ENCODE assay signal across 8 mouse cellular contexts in the genomic region with DNA sequence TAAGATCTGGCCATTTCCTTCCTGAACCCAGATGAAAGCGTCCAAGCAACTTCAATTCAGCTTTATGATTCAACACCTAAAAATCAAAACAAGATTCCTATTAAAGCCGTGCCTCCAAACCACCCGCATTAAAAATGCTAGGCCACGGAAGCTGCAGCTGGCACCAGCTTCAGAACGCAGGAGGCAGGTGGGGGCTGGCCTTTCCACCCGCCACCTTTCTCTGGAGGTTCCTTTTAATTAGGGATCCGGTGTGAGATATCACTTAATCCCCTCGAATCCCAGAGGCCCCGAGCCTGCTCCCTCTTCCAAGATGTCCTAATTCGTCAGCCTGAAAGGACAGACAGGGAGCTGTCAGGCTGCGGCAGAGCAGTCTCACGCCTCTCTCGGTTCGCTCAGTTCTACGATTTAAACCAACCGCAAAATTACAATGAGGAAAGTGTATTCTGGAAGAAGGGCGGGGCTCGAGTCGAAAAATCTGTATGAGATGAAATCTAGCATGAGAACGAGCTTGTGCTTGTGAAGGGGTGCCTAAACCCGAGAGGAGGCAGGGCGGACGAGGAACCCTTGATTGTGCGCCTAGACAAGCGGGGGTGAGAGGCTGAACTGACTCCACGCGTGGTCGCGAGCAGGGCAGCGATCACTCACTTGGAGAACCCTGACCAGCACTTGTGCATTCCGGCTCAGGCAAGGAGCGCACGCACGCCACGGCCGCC. TPM values are rescaled to one million over a fixed set of nuclear protein-coding genes. Genes with fewer than 3 reads are reported as not detected.
A peak's percentile ranks its signal among the peaks of the same experiment; 100 is the strongest.
DNase-seq lines count a peak whose midpoint lies in the region; ATAC-seq and TF ChIP-seq lines count a peak whose summit lies in the region.

No protein-coding gene starts in this region.

- H3K27ac ChIP-seq in liver, adult 2 months (replicated peaks; ENCODE audit: insufficient read depth, low read depth, low read length), result no peak overlapping the region
- H3K27ac ChIP-seq in forebrain, embryonic 15.5 days (replicated peaks), result no peak overlapping the region
- no peak overlapping the region for H3K27ac ChIP-seq in liver, embryonic 15.5 days (replicated peaks)

- peak overlapping the region; percentile 46; the same call in 1 of the 2 replicates for H3K9ac ChIP-seq in liver, adult 2 months (ENCODE audit: low read depth, low read length)
- H3K9ac ChIP-seq in forebrain, embryonic 15.5 days (replicated peaks), result peak overlapping the region; percentile 37
- no peak overlapping the region for H3K9ac ChIP-seq in liver, embryonic 15.5 days

- peak; percentile 35 for ATAC-seq in forebrain, embryonic 15.5 days (replicated peaks)
- ATAC-seq in liver, embryonic 15.5 days (ENCODE audit: insufficient read depth), result no peak

- H3K4me3 ChIP-seq in liver, adult 2 months (ENCODE audit: insufficient read depth, low read depth, low read length), result peak overlapping the region; percentile 43
- H3K4me3 ChIP-seq in forebrain, embryonic 15.5 days, result peak overlapping the region; percentile 65
- H3K4me3 ChIP-seq in liver, embryonic 15.5 days (replicated peaks), result peak overlapping the region; percentile 44

- H3K4me1 ChIP-seq in liver, adult 2 months (ENCODE audit: control insufficient read depth, insufficient read depth, low read length), result no peaks in the 10 kb centered on the region; the same call in 1 of the 2 replicates
- peaks cover 26% of the 10 kb centered on the region for H3K4me1 ChIP-seq in forebrain, embryonic 15.5 days
- peaks cover 21% of the 10 kb centered on the region for H3K4me1 ChIP-seq in liver, embryonic 15.5 days (replicated peaks)

- no peaks in the 10 kb centered on the region for H3K79me2 ChIP-seq in liver, adult 2 months (ENCODE audit: control insufficient read depth, insufficient read depth, low read length)

- no peak for TF ChIP-seq CTCF in liver, adult 2 months (IDR thresholded peaks at IDR 0.05; ENCODE audit: low read depth, low read length)
- TF ChIP-seq CTCF in brain, embryonic 14.5 days (IDR thresholded peaks at IDR 0.05; ENCODE audit: borderline replicate concordance, extremely low read depth, insufficient read depth, insufficient read length), result no peak

- H3K27me3 ChIP-seq in liver, adult 2 months (ENCODE audit: control insufficient read depth, insufficient read depth, low read length), result peaks cover 23% of the 10 kb centered on the region; the same call in 1 of the 2 replicates
- peaks cover 22% of the 10 kb centered on the region for H3K27me3 ChIP-seq in forebrain, embryonic 15.5 days
- H3K27me3 ChIP-seq in liver, embryonic 15.5 days, result peaks cover 58% of the 10 kb centered on the region

- H3K36me3 ChIP-seq in liver, adult 2 months (ENCODE audit: control insufficient read depth, insufficient read depth, low read length), result no peaks in the 10 kb centered on the region
- no peaks in the 10 kb centered on the region for H3K36me3 ChIP-seq in forebrain, embryonic 15.5 days
- H3K36me3 ChIP-seq in liver, embryonic 15.5 days (replicated peaks), result no peaks in the 10 kb centered on the region

- DNase-seq in liver, adult 2 months (ENCODE audit: extremely low read depth, low read depth, low spot score), result no peak
- no peak for DNase-seq in liver
- peak; percentile 56 for DNase-seq in brain, embryonic 14.5 days (ENCODE audit: low read depth)
- no peak for DNase-seq in c-Kit-positive CD71-positive TER-119-positive erythroid progenitor cells, embryonic 14.5 days (ENCODE audit: low spot score)
- no peak for DNase-seq in adrenal gland, postnatal 10 days
- no peak for DNase-seq in cerebellum, adult 9-10 months

- no peaks in the 10 kb centered on the region for H3K9me3 ChIP-seq in forebrain, embryonic 15.5 days
- no peaks in the 10 kb centered on the region for H3K9me3 ChIP-seq in liver, embryonic 15.5 days (replicated peaks)

- no peak for TF ChIP-seq POLR2A in liver, adult 2 months (IDR thresholded peaks at IDR 0.05; ENCODE audit: extremely low read depth, insufficient read depth, low read length)
- TF ChIP-seq POLR2A in brain, embryonic 14.5 days (IDR thresholded peaks at IDR 0.05; ENCODE audit: borderline replicate concordance, extremely low read depth, insufficient read depth, insufficient read length, poor library complexity, severe bottlenecking), result no peak

- peak overlapping the region; percentile 100 for H3K4me2 ChIP-seq in forebrain, embryonic 15.5 days (replicated peaks)
- H3K4me2 ChIP-seq in liver, embryonic 15.5 days, result peak overlapping the region; percentile 67

- WGBS in liver, adult 2 months, result 8% methylated on average over 36 of the region's 36 CpGs
- 2% methylated on average over 36 of the region's 36 CpGs for whole genome bisulfite sequencing in forebrain, embryonic 15.5 days
- WGBS in liver, embryonic 15.5 days (ENCODE audit: insufficient replicate concordance), result 2% methylated on average over 36 of the region's 36 CpGs

RNA-seq across cellular contexts. Expression of gene Stc2, which starts 1.5 kb away (rescaled TPM):
- 0.18 and 0.20 TPM in 2 replicates for total RNA-seq in liver, adult 2 months (2014; rRNA removed)
- 0.05 and 0.10 TPM in 2 replicates for polyA plus RNA-seq in liver, adult 2 months (2012; rRNA removed)
- polyA plus RNA-seq in brain, embryonic 14.5 days (2012; rRNA removed), result 1.2 and 1.7 TPM in 2 replicates
- polyA plus RNA-seq in forebrain, embryonic 15.5 days (2015; fragmentation: Nextera tagmentation; extraction: Ambion mirVana), result 1.3 TPM in 2 replicates
- polyA plus RNA-seq in liver, embryonic 15.5 days (2015; fragmentation: Nextera tagmentation; extraction: Ambion mirVana), result 0.28 and 0.46 TPM in 2 replicates
- 1 to 10 TPM; 1.6 to 2.8 TPM for total RNA-seq in adrenal gland, postnatal 10 days (2021)
